Mouse (Mus musculus): ENCODE measurements around the gene Slc35f1.

GRCm38 (mm10) chr10:52758589-52758988, 68.3 kb downstream of the Slc35f1 start:
- TF ChIP-seq POLR2A (IDR thresholded peaks at IDR 0.05; ENCODE audit: borderline replicate concordance, insufficient read depth, low read length) (no peak), CTCF (IDR thresholded peaks at IDR 0.05; ENCODE audit: borderline replicate concordance, insufficient read depth, low read depth, low read length) (no peak)

All from cerebellum, adult 2 months (tissue).